Comparison of ENCODE assay signal across 8 mouse cellular contexts in genomic region chr7:45366652-45367019, GRCm38 (mm10). TPM values are rescaled to one million over a fixed set of nuclear protein-coding genes. Genes with fewer than 3 reads are reported as not detected.
DNase-seq lines count a peak whose midpoint lies in the region; ATAC-seq and TF ChIP-seq lines count a peak whose summit lies in the region.

Ppfia3 (minus strand) TSS chr7:45367019.

- H3K9me3 ChIP-seq in limb, embryonic 10.5 days (replicated peaks), result no peaks in the 10 kb centered on the region
- no peaks in the 10 kb centered on the region for H3K9me3 ChIP-seq in stomach, embryonic 15.5 days

- no peak for TF ChIP-seq POLR2A in heart, adult 2 months (IDR thresholded peaks at IDR 0.05; ENCODE audit: insufficient read depth, low read depth, low read length)

- peak within 1 kb of the TSS; percentile 37 for H3K27ac ChIP-seq in heart, adult 2 months
- H3K27ac ChIP-seq in limb, embryonic 10.5 days, result peak within 1 kb of the TSS; percentile 68
- H3K27ac ChIP-seq in stomach, embryonic 15.5 days, result peak within 1 kb of the TSS; percentile 33; the same call in 1 of the 2 replicates

- peak within 1 kb of the TSS; percentile 66 for H3K4me3 ChIP-seq in heart, adult 2 months
- peak within 1 kb of the TSS; percentile 68 for H3K4me3 ChIP-seq in limb, embryonic 10.5 days
- H3K4me3 ChIP-seq in stomach, embryonic 15.5 days (replicated peaks), result peak within 1 kb of the TSS; percentile 53

- peak within 1 kb of the TSS; percentile 94 for H3K4me2 ChIP-seq in stomach, embryonic 15.5 days

- no peak for ATAC-seq in stomach, embryonic 15.5 days (ENCODE audit: insufficient read depth, low FRiP score, low read depth)

- TF ChIP-seq EP300 in heart, adult 2 months (IDR thresholded peaks at IDR 0.05; ENCODE audit: insufficient read depth, low read depth, low read length), result no peak

- DNase-seq in heart, adult 2 months, result peak in 1 of 2 experiments; percentile 35
- no peak for DNase-seq in heart, adult 8-10 months (ENCODE audit: low spot score)
- DNase-seq in thymus, postnatal 25 days, result peak; percentile 11
- no peak for DNase-seq in thymus, postnatal 4 days
- no peak for DNase-seq in limb, embryonic 10.5 days (ENCODE audit: low spot score)
- DNase-seq in cerebellum, adult 9-11 months, result no peak
- no peak for DNase-seq in gastrocnemius, postnatal 10 days

- peaks cover 1% of the 10 kb centered on the region; the same call in 1 of the 2 replicates for H3K4me1 ChIP-seq in heart, adult 2 months (ENCODE audit: control insufficient read depth, insufficient read depth, low read length)
- H3K4me1 ChIP-seq in limb, embryonic 10.5 days, result peaks cover 55% of the 10 kb centered on the region
- peaks cover 39% of the 10 kb centered on the region for H3K4me1 ChIP-seq in stomach, embryonic 15.5 days

- WGBS in heart, adult 2 months, result 3% methylated on average over 25 of the region's 26 CpGs
- WGBS in limb, embryonic 10.5 days, result under 1% methylated on average over 25 of the region's 26 CpGs
- WGBS in stomach, embryonic 15.5 days, result 0% methylated on average over 8 of the region's 26 CpGs

- no peaks in the 10 kb centered on the region for H3K36me3 ChIP-seq in heart, adult 2 months (ENCODE audit: control insufficient read depth, insufficient read depth, low read length)
- peaks cover 3% of the 10 kb centered on the region; the same call in 1 of the 2 replicates for H3K36me3 ChIP-seq in limb, embryonic 10.5 days
- H3K36me3 ChIP-seq in stomach, embryonic 15.5 days, result no peaks in the 10 kb centered on the region

- no peaks in the 10 kb centered on the region for H3K79me2 ChIP-seq in heart, adult 2 months (replicated peaks; ENCODE audit: control insufficient read depth, insufficient read depth, low read length)

- peaks cover 4% of the 10 kb centered on the region; the same call in 1 of the 2 replicates for H3K27me3 ChIP-seq in heart, adult 2 months (ENCODE audit: control insufficient read depth, insufficient read depth, low read length)
- peaks cover 80% of the 10 kb centered on the region for H3K27me3 ChIP-seq in limb, embryonic 10.5 days (ENCODE audit: low read depth, poor library complexity, severe bottlenecking)
- H3K27me3 ChIP-seq in stomach, embryonic 15.5 days (replicated peaks), result peaks cover 46% of the 10 kb centered on the region

- no peak for TF ChIP-seq CTCF in heart, adult 2 months (IDR thresholded peaks at IDR 0.05)

- H3K9ac ChIP-seq in heart, adult 2 months (ENCODE audit: low read depth, low read length), result peak within 1 kb of the TSS; percentile 51
- H3K9ac ChIP-seq in stomach, embryonic 15.5 days, result peak within 1 kb of the TSS; percentile 40

- intact Hi-C loops in heart, adult 2 months (cut with DNase I), result loop anchor here (10.0 kb wide), 1 partner anchor 62 kb away; no protein-coding TSS in a partner anchor

RNA-seq across cellular contexts. Expression of gene Ppfia3, which starts in this region (rescaled TPM):
- total RNA-seq in heart, adult 2 months (2021), result under 1 TPM; 0.11 to 0.26 TPM
- polyA plus RNA-seq in heart, adult 2 months (2012; rRNA removed), result 0.09 and 0.14 TPM in 2 replicates
- total RNA-seq in heart, adult 8-10 months (2022), result under 1 TPM; 0.11 to 0.33 (median 0.20) TPM
- polyA plus RNA-seq in limb, embryonic 10.5 days (2016; fragmentation: Nextera tagmentation; extraction: Ambion mirVana), result 2.4 and 5.3 TPM in 2 replicates
- 4.8 and 5.6 TPM in 2 replicates for polyA plus RNA-seq in stomach, embryonic 15.5 days (2015; fragmentation: Nextera tagmentation; extraction: Ambion mirVana)
- total RNA-seq in gastrocnemius, postnatal 10 days (2021), result under 1 TPM; 0.89 to 0.97 TPM
